Mouse (Mus musculus): ENCODE measurements around the gene Tmem135. TPM values are rescaled to one million over a fixed set of nuclear protein-coding genes. Genes with fewer than 3 reads are reported as not detected.

Gene Tmem135
- total and polyA plus RNA-seq, 2 experiments from 2014 or later, result 31.4 to 33.5 TPM

- no peak overlapping the region for H3K9ac ChIP-seq (replicated peaks; ENCODE audit: low read length)
- WGBS, result 77% methylated on average over 11 of the region's 11 CpGs
Observed at GRCm38 (mm10) chr7:89425803-89426725, 22.0 kb upstream of the Tmem135 start.

GRCm38 (mm10) chr7:89424659-89425058 lies 20.6 kb upstream of the Tmem135 start:
- no peaks in the 10 kb centered on the region for H3K36me3 ChIP-seq (ENCODE audit: insufficient read depth, low read length)
- no peak overlapping the region for H3K4me3 ChIP-seq (ENCODE audit: low read length)
- H3K9ac ChIP-seq (replicated peaks; ENCODE audit: low read length), result no peak overlapping the region
- H3K4me1 ChIP-seq (ENCODE audit: insufficient read depth, low read length), result no peaks in the 10 kb centered on the region
- no peak overlapping the region for H3K27ac ChIP-seq
- ATAC-seq (no peak), DNase-seq (ENCODE audit: low spot score) (no peak)
- no peak for TF ChIP-seq CTCF (IDR thresholded peaks at IDR 0.05; ENCODE audit: low read depth)
- no peaks in the 10 kb centered on the region for H3K9me3 ChIP-seq (ENCODE audit: low read length)
- no peaks in the 10 kb centered on the region for H3K27me3 ChIP-seq (ENCODE audit: insufficient read depth, low read length)
- no peak overlapping the region for H3K4me2 ChIP-seq (ENCODE audit: low read depth, low read length)
- 75% methylated on average over 5 of the region's 5 CpGs for WGBS

More at GRCm38 (mm10) chr7:89425803-89426725, 22.0 kb upstream of the Tmem135 start:
- Histone ChIP-seq H3K27me3 (ENCODE audit: insufficient read depth, low read length) (no peaks in the 10 kb centered on the region), H3K4me1 (ENCODE audit: insufficient read depth, low read length) (no peaks in the 10 kb centered on the region), H3K36me3 (ENCODE audit: insufficient read depth, low read length) (no peaks in the 10 kb centered on the region), H3K4me3 (ENCODE audit: low read length) (no peak overlapping the region), H3K27ac (no peak overlapping the region), H3K4me2 (ENCODE audit: low read depth, low read length) (no peak overlapping the region), H3K9me3 (ENCODE audit: low read length) (no peaks in the 10 kb centered on the region)
- TF ChIP-seq CTCF (IDR thresholded peaks at IDR 0.05; ENCODE audit: low read depth), result no peak
- no peak for ATAC-seq
- DNase-seq (ENCODE audit: low spot score), result no peak

GRCm38 (mm10) chr7:89423688-89424255 lies 19.8 kb upstream of the Tmem135 start:
- Histone ChIP-seq H3K4me3 (ENCODE audit: low read length) (no peak overlapping the region), H3K27me3 (ENCODE audit: insufficient read depth, low read length) (no peaks in the 10 kb centered on the region), H3K9ac (replicated peaks; ENCODE audit: low read length) (no peak overlapping the region), H3K36me3 (ENCODE audit: insufficient read depth, low read length) (no peaks in the 10 kb centered on the region), H3K4me1 (ENCODE audit: insufficient read depth, low read length) (no peaks in the 10 kb centered on the region), H3K4me2 (ENCODE audit: low read depth, low read length) (no peak overlapping the region), H3K27ac (no peak overlapping the region), H3K9me3 (ENCODE audit: low read length) (no peaks in the 10 kb centered on the region)
- DNase-seq (ENCODE audit: low spot score) (no peak), ATAC-seq (no peak)
- TF ChIP-seq CTCF (IDR thresholded peaks at IDR 0.05; ENCODE audit: low read depth), result no peak
- WGBS, result 64% methylated on average over 8 of the region's 8 CpGs

GRCm38 (mm10) chr7:89423194-89423593 lies 19.2 kb upstream of the Tmem135 start:
- no peak for ATAC-seq
- no peak overlapping the region for H3K4me3 ChIP-seq (ENCODE audit: low read length)
- DNase-seq (ENCODE audit: low spot score), result no peak
- 27% methylated on average over 5 of the region's 5 CpGs for WGBS
- H3K4me2 ChIP-seq (ENCODE audit: low read depth, low read length), result no peak overlapping the region
- no peaks in the 10 kb centered on the region for H3K36me3 ChIP-seq (ENCODE audit: insufficient read depth, low read length)
- no peak overlapping the region for H3K9ac ChIP-seq (replicated peaks; ENCODE audit: low read length)
- no peak overlapping the region for H3K27ac ChIP-seq
- no peaks in the 10 kb centered on the region for H3K9me3 ChIP-seq (ENCODE audit: low read length)
- H3K4me1 ChIP-seq (ENCODE audit: insufficient read depth, low read length), result no peaks in the 10 kb centered on the region
- no peaks in the 10 kb centered on the region for H3K27me3 ChIP-seq (ENCODE audit: insufficient read depth, low read length)
- no peak for TF ChIP-seq CTCF (IDR thresholded peaks at IDR 0.05; ENCODE audit: low read depth)

GRCm38 (mm10) chr7:89422650-89423049 lies 18.6 kb upstream of the Tmem135 start:
- no peak for ATAC-seq
- no peak overlapping the region for H3K9ac ChIP-seq (replicated peaks; ENCODE audit: low read length)
- H3K4me3 ChIP-seq (ENCODE audit: low read length), result no peak overlapping the region
- TF ChIP-seq CTCF (IDR thresholded peaks at IDR 0.05; ENCODE audit: low read depth), result no peak
- no peaks in the 10 kb centered on the region for H3K36me3 ChIP-seq (ENCODE audit: insufficient read depth, low read length)
- no peaks in the 10 kb centered on the region for H3K4me1 ChIP-seq (ENCODE audit: insufficient read depth, low read length)
- H3K27ac ChIP-seq, result no peak overlapping the region
- no peaks in the 10 kb centered on the region for H3K27me3 ChIP-seq (ENCODE audit: insufficient read depth, low read length)
- no peaks in the 10 kb centered on the region for H3K9me3 ChIP-seq (ENCODE audit: low read length)
- H3K4me2 ChIP-seq (ENCODE audit: low read depth, low read length), result no peak overlapping the region
- DNase-seq (ENCODE audit: low spot score), result no peak
- WGBS, result 44% methylated on average over 8 of the region's 8 CpGs

- WGBS, result 91% methylated on average over 5 of the region's 5 CpGs
- Histone ChIP-seq H3K36me3 (ENCODE audit: insufficient read depth, low read length) (no peaks in the 10 kb centered on the region), H3K9me3 (ENCODE audit: low read length) (no peaks in the 10 kb centered on the region), H3K27ac (no peak overlapping the region), H3K27me3 (ENCODE audit: insufficient read depth, low read length) (no peaks in the 10 kb centered on the region), H3K4me3 (ENCODE audit: low read length) (no peak overlapping the region), H3K4me1 (ENCODE audit: insufficient read depth, low read length) (no peaks in the 10 kb centered on the region), H3K9ac (replicated peaks; ENCODE audit: low read length) (no peak overlapping the region), H3K4me2 (ENCODE audit: low read depth, low read length) (no peak overlapping the region)
- DNase-seq (ENCODE audit: low spot score) (no peak), ATAC-seq (no peak)
- no peak for TF ChIP-seq CTCF (IDR thresholded peaks at IDR 0.05; ENCODE audit: low read depth)
Observed at GRCm38 (mm10) chr7:89421294-89421693, 17.3 kb upstream of the Tmem135 start.

Data from hindbrain, postnatal 0 days (tissue).